15 mouse cellular contexts compared by ENCODE assay signal in genomic region chr5:96938718-96939117, GRCm38 (mm10).
"Had no signal": no experiment of that assay in that cellular context is flagged by ENCODE, and none has a peak within 500 bp of the region (broad histone marks: within the 10 kb centered on the region; RNA-seq: fewer than 3 reads in every experiment).

No protein-coding gene starts in this region.

- DNase-seq: kidney, adult 18-20 months; kidney, postnatal 25 days; lung, adult 2 months; lung, postnatal 36 days; retina, postnatal 1 day; right cerebral cortex, postnatal 4 days; spleen, adult 18-20 months; thymus, postnatal 4 days had no signal

- H3K27ac ChIP-seq: left cerebral cortex, adult 2 months; limb, embryonic 10.5 days; midbrain, embryonic 12.5 days; neural tube, embryonic 13.5 days; stomach, embryonic 15.5 days had no signal

- H3K27me3 ChIP-seq: midbrain, embryonic 12.5 days; neural tube, embryonic 13.5 days; stomach, embryonic 15.5 days had no signal

- H3K4me3 ChIP-seq: left cerebral cortex, adult 2 months; limb, embryonic 10.5 days; midbrain, embryonic 12.5 days; neural tube, embryonic 13.5 days; stomach, embryonic 15.5 days had no signal

- H3K9ac ChIP-seq: midbrain, embryonic 12.5 days; neural tube, embryonic 13.5 days; stomach, embryonic 15.5 days had no signal

- H3K9me3 ChIP-seq: limb, embryonic 10.5 days; midbrain, embryonic 12.5 days; neural tube, embryonic 13.5 days; stomach, embryonic 15.5 days had no signal

- H3K4me1 ChIP-seq: midbrain, embryonic 12.5 days had no signal

- ATAC-seq: lung, postnatal 0 days; midbrain, embryonic 16.5 days had no signal

- H3K36me3 ChIP-seq: limb, embryonic 10.5 days; midbrain, embryonic 12.5 days; neural tube, embryonic 13.5 days; stomach, embryonic 15.5 days had no signal

- H3K4me2 ChIP-seq: midbrain, embryonic 12.5 days; neural tube, embryonic 13.5 days; stomach, embryonic 15.5 days had no signal
